Comparison of ENCODE assay signal across 8 mouse cellular contexts in the genomic region with DNA sequence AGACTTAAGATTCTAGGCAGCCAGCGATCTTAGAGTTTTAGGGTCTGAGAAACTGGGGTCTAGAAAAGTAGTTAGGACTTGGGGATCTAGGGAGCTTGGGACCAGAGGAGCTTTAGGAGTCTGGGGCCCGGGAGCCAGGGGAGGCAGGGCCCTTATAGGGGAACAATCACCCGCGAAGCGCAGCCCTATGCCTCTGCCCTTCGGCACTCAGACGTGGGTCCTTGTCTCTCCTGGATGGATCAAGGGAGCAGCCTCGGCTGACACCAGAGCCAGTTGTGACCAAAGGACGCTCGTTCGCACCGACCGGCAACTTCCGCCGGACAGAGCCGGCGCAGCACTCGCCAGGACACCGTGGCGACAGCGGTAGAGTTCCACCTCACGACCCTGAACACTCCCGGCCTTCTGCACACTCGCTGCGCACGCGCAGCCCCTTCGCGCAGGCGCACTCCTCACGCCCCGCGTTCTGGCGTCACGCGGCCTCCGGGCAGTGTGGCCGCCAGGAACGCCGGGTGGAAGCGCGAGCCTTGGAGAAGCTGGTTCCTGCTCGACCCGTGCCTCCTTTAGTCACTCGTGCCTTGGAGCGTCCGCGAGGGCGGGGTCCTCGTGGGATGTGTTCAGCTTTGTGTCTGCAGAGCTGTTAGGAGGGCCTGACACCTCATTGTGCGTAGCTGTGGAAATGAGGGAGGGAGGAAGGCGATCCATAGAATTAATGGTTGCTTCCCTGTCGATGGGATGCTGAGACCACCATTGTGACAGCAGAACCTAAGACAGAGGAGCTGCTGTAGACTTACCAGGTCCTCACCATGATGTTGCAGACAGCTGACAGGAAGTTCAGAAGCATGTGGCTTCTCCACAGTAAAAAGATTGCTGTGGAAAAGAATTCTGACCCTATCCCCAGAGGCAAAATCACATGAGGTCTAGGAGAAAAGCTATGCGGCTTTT. TPM values are rescaled to one million over a fixed set of nuclear protein-coding genes. Genes with fewer than 3 reads are reported as not detected.
DNase-seq lines count a peak whose midpoint lies in the region; ATAC-seq and TF ChIP-seq lines count a peak whose summit lies in the region.

No protein-coding gene starts in this region.

- peak; percentile 93 for ATAC-seq in embryonic facial prominence, embryonic 15.5 days (ENCODE audit: insufficient number of reproducible peaks, low FRiP score, low TSS enrichment, low read depth)
- ATAC-seq in limb, embryonic 14.5 days (ENCODE audit: low FRiP score, low read depth), result peak; percentile 97
- ATAC-seq in midbrain, embryonic 16.5 days, result peak; percentile 96

- no peaks in the 10 kb centered on the region for H3K36me3 ChIP-seq in embryonic facial prominence, embryonic 15.5 days
- no peaks in the 10 kb centered on the region for H3K36me3 ChIP-seq in limb, embryonic 14.5 days (ENCODE audit: control insufficient read depth, insufficient read depth, low read length)
- no peaks in the 10 kb centered on the region for H3K36me3 ChIP-seq in midbrain, embryonic 16.5 days (ENCODE audit: control insufficient read depth, insufficient read depth, low read length)
- no peaks in the 10 kb centered on the region for H3K36me3 ChIP-seq in spleen, adult 2 months (ENCODE audit: control insufficient read depth, insufficient read depth, low read length)

- no peaks in the 10 kb centered on the region for H3K27me3 ChIP-seq in embryonic facial prominence, embryonic 15.5 days
- no peaks in the 10 kb centered on the region for H3K27me3 ChIP-seq in limb, embryonic 14.5 days (ENCODE audit: control insufficient read depth, insufficient read depth, low read length)
- H3K27me3 ChIP-seq in midbrain, embryonic 16.5 days (ENCODE audit: control insufficient read depth, insufficient read depth, low read depth, low read length), result no peaks in the 10 kb centered on the region
- H3K27me3 ChIP-seq in spleen, adult 2 months (ENCODE audit: control insufficient read depth, insufficient read depth, low read length), result no peaks in the 10 kb centered on the region

- 2% methylated on average over 54 of the region's 54 CpGs for WGBS in embryonic facial prominence, embryonic 15.5 days
- 4% methylated on average over 29 of the region's 54 CpGs for WGBS in limb, embryonic 14.5 days
- WGBS in midbrain, embryonic 16.5 days, result 2% methylated on average over 53 of the region's 54 CpGs
- WGBS in spleen, adult 2 months, result 2% methylated on average over 54 of the region's 54 CpGs

- peaks cover 33% of the 10 kb centered on the region for H3K4me1 ChIP-seq in bone marrow macrophage, adult 2 months (ENCODE audit: control insufficient read depth, insufficient read depth, low read length)
- H3K4me1 ChIP-seq in embryonic facial prominence, embryonic 15.5 days, result peaks cover 17% of the 10 kb centered on the region
- peaks cover 13% of the 10 kb centered on the region for H3K4me1 ChIP-seq in limb, embryonic 14.5 days (ENCODE audit: control insufficient read depth, insufficient read depth, low read length)
- H3K4me1 ChIP-seq in midbrain, embryonic 16.5 days (ENCODE audit: control insufficient read depth, insufficient read depth, low read length), result peaks cover 13% of the 10 kb centered on the region
- peaks cover 2% of the 10 kb centered on the region; the same call in 1 of the 2 replicates for H3K4me1 ChIP-seq in spleen, adult 2 months (ENCODE audit: control insufficient read depth, insufficient read depth, insufficient read length)

- no peaks in the 10 kb centered on the region for H3K9me3 ChIP-seq in embryonic facial prominence, embryonic 15.5 days (replicated peaks)
- no peaks in the 10 kb centered on the region for H3K9me3 ChIP-seq in limb, embryonic 14.5 days (ENCODE audit: control insufficient read depth, low read length)
- H3K9me3 ChIP-seq in midbrain, embryonic 16.5 days (replicated peaks; ENCODE audit: control insufficient read depth, low read length, poor library complexity, severe bottlenecking), result no peaks in the 10 kb centered on the region

- no peak for TF ChIP-seq CTCF in bone marrow macrophage, adult 2 months (IDR thresholded peaks at IDR 0.05; ENCODE audit: low read depth, low read length)
- TF ChIP-seq CTCF in spleen, adult 2 months (IDR thresholded peaks at IDR 0.05; ENCODE audit: extremely low read depth, insufficient read depth, insufficient read length, insufficient replicate concordance), result no peak

- H3K9ac ChIP-seq in embryonic facial prominence, embryonic 15.5 days, result peak overlapping the region; percentile 99
- H3K9ac ChIP-seq in limb, embryonic 14.5 days (ENCODE audit: low read depth, low read length, severe bottlenecking), result peak overlapping the region; percentile 95
- H3K9ac ChIP-seq in midbrain, embryonic 16.5 days (ENCODE audit: low read depth, low read length), result peak overlapping the region; percentile 91

- peak overlapping the region; percentile 70 for H3K27ac ChIP-seq in bone marrow macrophage, adult 2 months (ENCODE audit: insufficient read depth, low read depth, low read length)
- peak overlapping the region; percentile 85 for H3K27ac ChIP-seq in embryonic facial prominence, embryonic 15.5 days (replicated peaks)
- H3K27ac ChIP-seq in limb, embryonic 14.5 days (replicated peaks; ENCODE audit: low read depth, low read length), result peak overlapping the region; percentile 78
- peak overlapping the region; percentile 95 for H3K27ac ChIP-seq in midbrain, embryonic 16.5 days (ENCODE audit: low read length)
- peak overlapping the region; percentile 63 for H3K27ac ChIP-seq in spleen, adult 2 months (ENCODE audit: insufficient read depth, low read length)

- H3K4me3 ChIP-seq in bone marrow macrophage, adult 2 months (ENCODE audit: insufficient read depth, low read length), result peak overlapping the region; percentile 83
- peak overlapping the region; percentile 83 for H3K4me3 ChIP-seq in embryonic facial prominence, embryonic 15.5 days (replicated peaks)
- H3K4me3 ChIP-seq in limb, embryonic 14.5 days (replicated peaks; ENCODE audit: low read length), result peak overlapping the region; percentile 87
- peak overlapping the region; percentile 66 for H3K4me3 ChIP-seq in midbrain, embryonic 16.5 days (ENCODE audit: low read depth, low read length)
- H3K4me3 ChIP-seq in spleen, adult 2 months (ENCODE audit: extremely low read depth, insufficient read depth, insufficient read length), result peak overlapping the region; percentile 68

- H3K4me2 ChIP-seq in embryonic facial prominence, embryonic 15.5 days (replicated peaks), result peak overlapping the region; percentile 83
- H3K4me2 ChIP-seq in limb, embryonic 14.5 days (replicated peaks; ENCODE audit: low read depth, low read length, severe bottlenecking), result peak overlapping the region; percentile 95
- peak overlapping the region; percentile 87 for H3K4me2 ChIP-seq in midbrain, embryonic 16.5 days (ENCODE audit: low read length)

- TF ChIP-seq POLR2A in bone marrow macrophage, adult 2 months (IDR thresholded peaks at IDR 0.05; ENCODE audit: borderline replicate concordance, low read depth, low read length), result 0 out of 2 replicates have a peak, but pooled peaks have one; percentile 63
- TF ChIP-seq POLR2A in limb, embryonic 14.5 days (IDR thresholded peaks at IDR 0.05; ENCODE audit: borderline replicate concordance, extremely low read depth, insufficient read depth, insufficient read length), result peak; percentile 92; the same call in 1 of the 2 replicates
- peak; percentile 87 for TF ChIP-seq POLR2A in spleen, adult 2 months (IDR thresholded peaks at IDR 0.05; ENCODE audit: low read depth, low read length)

- DNase-seq in B cell, adult 2 months, result peak; percentile 91 to 93
- peak; percentile 94 for DNase-seq in heart, adult 9 months (ENCODE audit: low spot score in 2 of 2)
- DNase-seq in kidney, adult 9 months, result peak; percentile 94
- DNase-seq in limb, embryonic 14.5 days (ENCODE audit: low spot score), result peak; percentile 93
- DNase-seq in spleen, adult 2 months (ENCODE audit: low read depth in 1 of 2, low spot score in 2 of 2), result peak; percentile 77 to 89

RNA-seq across cellular contexts. Expression of a gene that starts 14.8 kb away (rescaled TPM):
- polyA plus RNA-seq in bone marrow macrophage, adult 2 months (2012; ENCODE audit: insufficient read depth, insufficient read length, missing spikeins), result 9.2 and 10.1 TPM in 2 replicates
- polyA plus RNA-seq in embryonic facial prominence, embryonic 15.5 days (2015; fragmentation: Nextera tagmentation; extraction: Ambion mirVana), result 4.8 and 5.6 TPM in 2 replicates
- polyA plus RNA-seq in limb, embryonic 14.5 days (2012; rRNA removed), result 2.5 and 3.3 TPM in 2 replicates
- polyA plus RNA-seq in limb, embryonic 14.5 days (2014; fragmentation: Nextera tagmentation; extraction: Ambion mirVana), result 1.9 and 2.5 TPM in 2 replicates
- polyA plus RNA-seq in midbrain, embryonic 16.5 days (2015; fragmentation: Nextera tagmentation; extraction: Ambion mirVana), result 0.73 and 1.2 TPM in 2 replicates
- 7.6 and 11.5 TPM in 2 replicates for polyA plus RNA-seq in spleen, adult 2 months (2012; rRNA removed)

RNA-seq across cellular contexts. Expression of a gene that starts 18.8 kb away (rescaled TPM):
- 169 and 176 TPM in 2 replicates for polyA plus RNA-seq in bone marrow macrophage, adult 2 months (2012; ENCODE audit: insufficient read depth, insufficient read length, missing spikeins)
- polyA plus RNA-seq in embryonic facial prominence, embryonic 15.5 days (2015; fragmentation: Nextera tagmentation; extraction: Ambion mirVana), result 84.9 and 112 TPM in 2 replicates
- polyA plus RNA-seq in limb, embryonic 14.5 days (2012; rRNA removed), result 305 and 332 TPM in 2 replicates
- polyA plus RNA-seq in limb, embryonic 14.5 days (2014; fragmentation: Nextera tagmentation; extraction: Ambion mirVana), result 148 and 181 TPM in 2 replicates
- polyA plus RNA-seq in midbrain, embryonic 16.5 days (2015; fragmentation: Nextera tagmentation; extraction: Ambion mirVana), result 58.7 and 60.4 TPM in 2 replicates
- polyA plus RNA-seq in spleen, adult 2 months (2012; rRNA removed), result 105 and 137 TPM in 2 replicates

RNA-seq across cellular contexts. Expression of a gene that starts 26.8 kb away (rescaled TPM):
- polyA plus RNA-seq in bone marrow macrophage, adult 2 months (2012; ENCODE audit: insufficient read depth, insufficient read length, missing spikeins), result 8.5 and 17.7 TPM in 2 replicates
- polyA plus RNA-seq in embryonic facial prominence, embryonic 15.5 days (2015; fragmentation: Nextera tagmentation; extraction: Ambion mirVana), result 25.0 and 28.4 TPM in 2 replicates
- polyA plus RNA-seq in limb, embryonic 14.5 days (2012; rRNA removed), result 30.1 and 36.9 TPM in 2 replicates
- polyA plus RNA-seq in limb, embryonic 14.5 days (2014; fragmentation: Nextera tagmentation; extraction: Ambion mirVana), result 21.3 and 23.6 TPM in 2 replicates
- 36.0 and 39.4 TPM in 2 replicates for polyA plus RNA-seq in midbrain, embryonic 16.5 days (2015; fragmentation: Nextera tagmentation; extraction: Ambion mirVana)
- 7.6 and 9.1 TPM in 2 replicates for polyA plus RNA-seq in spleen, adult 2 months (2012; rRNA removed)

RNA-seq across cellular contexts. Expression of a gene that starts 49.0 kb away (rescaled TPM):
- polyA plus RNA-seq in bone marrow macrophage, adult 2 months (2012; ENCODE audit: insufficient read depth, insufficient read length, missing spikeins), result 34.9 and 52.4 TPM in 2 replicates
- polyA plus RNA-seq in embryonic facial prominence, embryonic 15.5 days (2015; fragmentation: Nextera tagmentation; extraction: Ambion mirVana), result 196 and 219 TPM in 2 replicates
- polyA plus RNA-seq in limb, embryonic 14.5 days (2012; rRNA removed), result 179 and 184 TPM in 2 replicates
- 282 and 284 TPM in 2 replicates for polyA plus RNA-seq in limb, embryonic 14.5 days (2014; fragmentation: Nextera tagmentation; extraction: Ambion mirVana)
- 41.7 and 44.1 TPM in 2 replicates for polyA plus RNA-seq in midbrain, embryonic 16.5 days (2015; fragmentation: Nextera tagmentation; extraction: Ambion mirVana)
- 31.6 and 42.5 TPM in 2 replicates for polyA plus RNA-seq in spleen, adult 2 months (2012; rRNA removed)

Comparison
In these comparisons a context has a peak if more than half of its experiments do, and no peak if none do; other contexts are left out.
1. Peak in every context shown above with its lines: DNase-seq, ATAC-seq, H3K4me3 ChIP-seq and H3K27ac ChIP-seq.